ENCODE assay signal across 9 mouse cellular contexts in genomic region chr9:21132102-21132775, GRCm38 (mm10). TPM values are rescaled to one million over a fixed set of nuclear protein-coding genes. Genes with fewer than 3 reads are reported as not detected.
DNase-seq lines count a peak whose midpoint lies in the region; ATAC-seq and TF ChIP-seq lines count a peak whose summit lies in the region.
"Had no signal": no experiment of that assay in that cellular context is flagged by ENCODE, and none has a peak within 500 bp of the region (broad histone marks: within the 10 kb centered on the region; RNA-seq: fewer than 3 reads in every experiment).

No protein-coding gene starts in this region.

- no peak for TF ChIP-seq CTCF in thymus, adult 2 months (IDR thresholded peaks at IDR 0.05; ENCODE audit: borderline replicate concordance, control insufficient read depth, extremely low read depth, insufficient read depth, low read length, poor library complexity)

- H3K27me3 ChIP-seq in kidney, embryonic 14.5 days (ENCODE audit: control insufficient read depth, insufficient read depth, low read length), result no peaks in the 10 kb centered on the region
- no peaks in the 10 kb centered on the region for H3K27me3 ChIP-seq in thymus, adult 2 months (ENCODE audit: control insufficient read depth, insufficient read depth, low read length)
- no peaks in the 10 kb centered on the region for H3K27me3 ChIP-seq in heart, embryonic 10.5 days (ENCODE audit: insufficient read depth, poor library complexity, severe bottlenecking)

- H3K4me1 ChIP-seq in kidney, embryonic 14.5 days (ENCODE audit: control insufficient read depth, insufficient read depth, low read length), result 0 out of 2 replicates have a peak, but pooled peaks cover 5% of the 10 kb centered on the region
- peaks cover 37% of the 10 kb centered on the region for H3K4me1 ChIP-seq in thymus, adult 2 months (replicated peaks; ENCODE audit: control insufficient read depth, insufficient read depth, low read length)
- peaks cover 16% of the 10 kb centered on the region for H3K4me1 ChIP-seq in heart, embryonic 10.5 days

- no peak overlapping the region for H3K4me3 ChIP-seq in kidney, embryonic 14.5 days (ENCODE audit: low read length)
- H3K4me3 ChIP-seq in thymus, adult 2 months (ENCODE audit: control insufficient read depth, insufficient read depth, low read length), result no peak overlapping the region
- H3K4me3 ChIP-seq in heart, embryonic 10.5 days, result no peak overlapping the region

- 78% methylated on average over 12 of the region's 12 CpGs for WGBS in kidney, embryonic 14.5 days
- 62% methylated on average over 12 of the region's 12 CpGs for WGBS in thymus, adult 2 months
- WGBS in heart, embryonic 10.5 days, result 81% methylated on average over 12 of the region's 12 CpGs

- no peaks in the 10 kb centered on the region; the same call in 1 of the 2 replicates for H3K36me3 ChIP-seq in kidney, embryonic 14.5 days (ENCODE audit: control insufficient read depth, insufficient read depth, low read length)
- H3K36me3 ChIP-seq in thymus, adult 2 months (ENCODE audit: control insufficient read depth, insufficient read depth, low read length), result no peaks in the 10 kb centered on the region
- H3K36me3 ChIP-seq in heart, embryonic 10.5 days, result peaks cover 6% of the 10 kb centered on the region; the same call in 1 of the 2 replicates

- no peak for ATAC-seq in kidney, embryonic 14.5 days (ENCODE audit: low FRiP score, low TSS enrichment)
- no peak for ATAC-seq in megakaryocyte-erythroid progenitor cell, adult 5-6 weeks (replicated peaks; ENCODE audit: low FRiP score, low TSS enrichment, poor library complexity, severe bottlenecking)

- H3K4me2 ChIP-seq in kidney, embryonic 14.5 days (replicated peaks; ENCODE audit: low read depth, low read length), result no peak overlapping the region

- no peak overlapping the region for H3K9ac ChIP-seq in kidney, embryonic 14.5 days (ENCODE audit: low read depth, low read length)

- H3K27ac ChIP-seq in kidney, embryonic 14.5 days (ENCODE audit: low read depth, low read length), result no peak overlapping the region
- H3K27ac ChIP-seq in thymus, adult 2 months (ENCODE audit: control insufficient read depth, insufficient read depth, low read length), result no peak overlapping the region
- H3K27ac ChIP-seq in heart, embryonic 10.5 days, result no peak overlapping the region

- H3K9me3 ChIP-seq in kidney, embryonic 14.5 days (ENCODE audit: control insufficient read depth, low read length), result no peaks in the 10 kb centered on the region
- H3K9me3 ChIP-seq in heart, embryonic 10.5 days, result no peaks in the 10 kb centered on the region

- DNase-seq in kidney, adult 18-20 months, result peak; percentile 33
- peak; percentile 37 for DNase-seq in thymus, adult 2 months
- no peak for DNase-seq in thymus, postnatal 36 days
- peak; percentile 73 for DNase-seq in brain, adult 2 months (ENCODE audit: low read depth, low spot score)
- DNase-seq in retina, postnatal 1 day, result peak; percentile 23
- DNase-seq in heart, embryonic 10.5 days (ENCODE audit: low spot score), result no peak
- DNase-seq: cerebellum, adult 9-11 months had no signal

- no peak for TF ChIP-seq POLR2A in thymus, adult 2 months (IDR thresholded peaks at IDR 0.05; ENCODE audit: control insufficient read depth, extremely low read depth, insufficient read depth, low read length, poor library complexity)

RNA-seq across cellular contexts. Expression of gene Tyk2, which starts 1.2 kb away (rescaled TPM):
- 5.6 and 8.7 TPM in 2 replicates for polyA plus RNA-seq in kidney, embryonic 14.5 days (2014; fragmentation: Nextera tagmentation; extraction: Ambion mirVana)
- 50.7 and 51.1 TPM in 2 replicates for polyA plus RNA-seq in thymus, adult 2 months (2012; rRNA removed)
- 24.9 and 40.0 TPM in 2 replicates for total RNA-seq in megakaryocyte-erythroid progenitor cell, adult 5-6 weeks (2014; fragmentation: Nextera tagmentation)
- 13.2 and 14.4 TPM in 2 replicates for total RNA-seq in megakaryocyte-erythroid progenitor cell, adult 5-6 weeks (2017)
- polyA plus RNA-seq in heart, embryonic 10.5 days (2016; fragmentation: Nextera tagmentation; extraction: Ambion mirVana), result 12.6 and 16.5 TPM in 2 replicates

RNA-seq across cellular contexts. Expression of gene Cdc37, which starts 17.5 kb away (rescaled TPM):
- polyA plus RNA-seq in kidney, embryonic 14.5 days (2014; fragmentation: Nextera tagmentation; extraction: Ambion mirVana), result 366 and 377 TPM in 2 replicates
- 91.1 and 92.5 TPM in 2 replicates for polyA plus RNA-seq in thymus, adult 2 months (2012; rRNA removed)
- 182 and 193 TPM in 2 replicates for total RNA-seq in megakaryocyte-erythroid progenitor cell, adult 5-6 weeks (2014; fragmentation: Nextera tagmentation)
- total RNA-seq in megakaryocyte-erythroid progenitor cell, adult 5-6 weeks (2017), result 385 and 442 TPM in 2 replicates
- 286 and 333 TPM in 2 replicates for polyA plus RNA-seq in heart, embryonic 10.5 days (2016; fragmentation: Nextera tagmentation; extraction: Ambion mirVana)

RNA-seq across cellular contexts. Expression of gene Pde4a, which starts 33.3 kb away (rescaled TPM):
- polyA plus RNA-seq in kidney, embryonic 14.5 days (2014; fragmentation: Nextera tagmentation; extraction: Ambion mirVana), result 13.7 and 14.0 TPM in 2 replicates
- 6.1 and 6.8 TPM in 2 replicates for polyA plus RNA-seq in thymus, adult 2 months (2012; rRNA removed)
- total RNA-seq in megakaryocyte-erythroid progenitor cell, adult 5-6 weeks (2014; fragmentation: Nextera tagmentation), result 23.5 and 24.3 TPM in 2 replicates
- total RNA-seq in megakaryocyte-erythroid progenitor cell, adult 5-6 weeks (2017), result 2.2 and 3.8 TPM in 2 replicates
- polyA plus RNA-seq in heart, embryonic 10.5 days (2016; fragmentation: Nextera tagmentation; extraction: Ambion mirVana), result 7.5 and 9.0 TPM in 2 replicates

RNA-seq across cellular contexts. Expression of gene Raver1, which starts 40.4 kb away (rescaled TPM):
- polyA plus RNA-seq in kidney, embryonic 14.5 days (2014; fragmentation: Nextera tagmentation; extraction: Ambion mirVana), result 70.6 and 96.0 TPM in 2 replicates
- 229 and 270 TPM in 2 replicates for polyA plus RNA-seq in thymus, adult 2 months (2012; rRNA removed)
- 66.3 and 81.1 TPM in 2 replicates for total RNA-seq in megakaryocyte-erythroid progenitor cell, adult 5-6 weeks (2014; fragmentation: Nextera tagmentation)
- total RNA-seq in megakaryocyte-erythroid progenitor cell, adult 5-6 weeks (2017), result 12.9 and 16.8 TPM in 2 replicates
- 76.7 and 83.9 TPM in 2 replicates for polyA plus RNA-seq in heart, embryonic 10.5 days (2016; fragmentation: Nextera tagmentation; extraction: Ambion mirVana)

RNA-seq across cellular contexts. Expression of gene Gm38431, which starts 40.4 kb away (rescaled TPM):
- 2.8 and 3.1 TPM in 2 replicates for polyA plus RNA-seq in kidney, embryonic 14.5 days (2014; fragmentation: Nextera tagmentation; extraction: Ambion mirVana)
- 13.5 and 18.0 TPM in 2 replicates for polyA plus RNA-seq in thymus, adult 2 months (2012; rRNA removed)
- total RNA-seq in megakaryocyte-erythroid progenitor cell, adult 5-6 weeks (2014; fragmentation: Nextera tagmentation), result 38.6 and 39.7 TPM in 2 replicates
- total RNA-seq in megakaryocyte-erythroid progenitor cell, adult 5-6 weeks (2017), result 5.9 and 15.6 TPM in 2 replicates
- polyA plus RNA-seq in heart, embryonic 10.5 days (2016; fragmentation: Nextera tagmentation; extraction: Ambion mirVana), result 3.2 and 3.4 TPM in 2 replicates

Comparison
In these comparisons a context has a peak if more than half of its experiments do, and no peak if none do; other contexts are left out.
1. DNase-seq: peak in kidney, adult 18-20 months (single experiment), thymus, adult 2 months (single experiment), brain, adult 2 months (single experiment) and retina, postnatal 1 day (single experiment); none in thymus, postnatal 36 days (0 of 2) and heart, embryonic 10.5 days (single experiment).